Mouse (Mus musculus): Measurements from ENCODE around the gene Dcst2. TPM values are rescaled to one million over a fixed set of nuclear protein-coding genes. Genes with fewer than 3 reads are reported as not detected.

Gene Dcst2
- total and polyA plus RNA-seq, 2 experiments from 2014 or later = 0.07 TPM; not detected in 1

DNA sequence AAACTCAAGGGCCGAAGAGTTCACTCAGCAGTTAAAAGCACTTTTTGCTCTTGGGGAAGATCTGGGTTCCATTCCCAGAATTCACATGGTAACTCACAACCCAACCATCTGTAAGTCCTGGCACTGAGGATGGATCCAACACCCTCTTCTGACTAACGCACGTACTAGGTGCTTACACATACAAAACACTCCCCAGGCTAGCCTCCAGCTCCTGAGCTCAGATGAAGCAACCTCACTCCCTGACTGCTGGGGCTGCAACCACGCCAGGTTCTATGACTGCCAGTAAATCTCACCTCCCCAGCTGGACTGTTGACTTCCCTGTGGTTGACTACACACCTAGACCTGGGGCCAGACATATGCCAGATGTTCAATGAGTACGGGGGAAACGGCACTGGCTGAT, 45.1 kb downstream of the Dcst2 start:
- Histone ChIP-seq H3K4me2 (ENCODE audit: low read depth, low read length) (no peak overlapping the region), H3K27me3 (ENCODE audit: control insufficient read depth, insufficient read depth, low read length) (no peaks in the 10 kb centered on the region), H3K36me3 (replicated peaks; ENCODE audit: control insufficient read depth, insufficient read depth, low read length) (peaks cover 45% of the 10 kb centered on the region), H3K4me1 (ENCODE audit: control insufficient read depth, insufficient read depth) (peaks cover 8% of the 10 kb centered on the region), H3K4me3 (ENCODE audit: low read depth, low read length) (no peak overlapping the region), H3K27ac (ENCODE audit: low read depth) (no peak overlapping the region), H3K9me3 (replicated peaks; ENCODE audit: control insufficient read depth, low read length) (no peaks in the 10 kb centered on the region), H3K9ac (replicated peaks; ENCODE audit: low read depth, low read length) (no peak overlapping the region)
- TF ChIP-seq CTCF (IDR thresholded peaks at IDR 0.05; ENCODE audit: low read depth) (no peak), EP300 (IDR thresholded peaks at IDR 0.05; ENCODE audit: low read depth) (no peak)
- no peak for ATAC-seq (ENCODE audit: insufficient read depth, low read depth)
- WGBS = 82% methylated on average over 6 of the region's 6 CpGs
- no peak for DNase-seq (ENCODE audit: low spot score)

DNA sequence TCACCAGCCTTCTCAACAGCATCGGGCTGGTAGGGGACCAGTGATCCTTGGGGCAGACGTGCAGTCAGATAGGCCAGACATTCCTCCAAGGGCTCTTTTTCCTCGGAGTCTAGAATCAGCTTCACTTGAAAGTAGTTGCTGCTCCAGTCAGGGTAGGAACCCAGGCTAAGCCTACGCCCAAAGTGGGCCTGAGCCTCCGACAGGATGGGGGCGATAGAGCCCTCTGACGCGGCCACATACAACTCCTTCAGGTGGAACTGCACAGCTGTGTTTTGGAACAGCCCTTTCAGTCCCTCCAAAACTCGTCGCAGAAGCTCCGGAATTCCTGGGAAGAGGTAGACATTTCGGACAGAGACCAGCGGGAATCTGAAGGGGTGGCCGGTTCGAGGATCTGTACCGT, 46.7 kb downstream of the Dcst2 start:
- peaks cover 8% of the 10 kb centered on the region for H3K4me1 ChIP-seq (ENCODE audit: control insufficient read depth, insufficient read depth)
- TF ChIP-seq CTCF (IDR thresholded peaks at IDR 0.05; ENCODE audit: low read depth) (no peak), EP300 (IDR thresholded peaks at IDR 0.05; ENCODE audit: low read depth) (no peak)
- DNase-seq (ENCODE audit: low spot score) (no peak), ATAC-seq (ENCODE audit: insufficient read depth, low read depth) (no peak)
- H3K27me3 ChIP-seq (ENCODE audit: control insufficient read depth, insufficient read depth, low read length) = no peaks in the 10 kb centered on the region
- peaks cover 30% of the 10 kb centered on the region for H3K36me3 ChIP-seq (replicated peaks; ENCODE audit: control insufficient read depth, insufficient read depth, low read length)
- H3K9ac ChIP-seq (replicated peaks; ENCODE audit: low read depth, low read length) = no peak overlapping the region
- no peak overlapping the region for H3K4me2 ChIP-seq (ENCODE audit: low read depth, low read length)
- H3K27ac ChIP-seq (ENCODE audit: low read depth) = no peak overlapping the region
- 57% methylated on average over 16 of the region's 16 CpGs for WGBS
- no peaks in the 10 kb centered on the region for H3K9me3 ChIP-seq (replicated peaks; ENCODE audit: control insufficient read depth, low read length)
- no peak overlapping the region for H3K4me3 ChIP-seq (ENCODE audit: low read depth, low read length)

DNA sequence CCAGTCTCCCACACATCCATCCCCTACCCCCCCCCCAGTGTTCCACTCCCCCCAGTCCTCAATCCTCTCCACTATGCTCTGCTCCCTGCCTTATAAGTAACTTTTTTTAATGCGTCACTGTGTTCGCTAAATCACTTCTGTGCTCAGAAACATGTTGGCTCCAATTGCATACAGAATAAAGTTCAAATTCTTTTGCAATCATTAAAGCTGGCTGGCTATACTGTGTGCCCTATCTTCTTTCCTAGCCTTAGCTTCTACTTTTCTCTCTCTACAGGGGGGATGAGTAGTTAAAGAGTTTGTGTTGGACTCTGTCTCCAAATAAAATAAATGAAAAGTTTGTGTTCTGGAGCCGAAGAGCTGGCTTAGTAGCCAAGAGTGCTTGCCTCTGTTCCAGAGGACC, 47.9 kb downstream of the Dcst2 start:
- H3K4me2 ChIP-seq (ENCODE audit: low read depth, low read length) = no peak overlapping the region
- DNase-seq (ENCODE audit: low spot score) = no peak
- H3K36me3 ChIP-seq (replicated peaks; ENCODE audit: control insufficient read depth, insufficient read depth, low read length) = peaks cover 28% of the 10 kb centered on the region

GRCm38 (mm10) chr3:89410864-89411263, 49.1 kb downstream of the Dcst2 start:
- Histone ChIP-seq H3K4me3 (ENCODE audit: low read depth, low read length) (peak overlapping the region; percentile 67), H3K4me2 (ENCODE audit: low read depth, low read length) (peak overlapping the region; percentile 77), H3K4me1 (ENCODE audit: control insufficient read depth, insufficient read depth) (peaks cover 8% of the 10 kb centered on the region), H3K36me3 (replicated peaks; ENCODE audit: control insufficient read depth, insufficient read depth, low read length) (peaks cover 26% of the 10 kb centered on the region), H3K27ac (ENCODE audit: low read depth) (peak overlapping the region; percentile 59), H3K9me3 (replicated peaks; ENCODE audit: control insufficient read depth, low read length) (no peaks in the 10 kb centered on the region), H3K27me3 (ENCODE audit: control insufficient read depth, insufficient read depth, low read length) (no peaks in the 10 kb centered on the region), H3K9ac (replicated peaks; ENCODE audit: low read depth, low read length) (peak overlapping the region; percentile 55)
- DNase-seq (ENCODE audit: low spot score) = no peak
- no peak for TF ChIP-seq EP300 (IDR thresholded peaks at IDR 0.05; ENCODE audit: low read depth)
- no peak for TF ChIP-seq CTCF (IDR thresholded peaks at IDR 0.05; ENCODE audit: low read depth)
- no peak for ATAC-seq (ENCODE audit: insufficient read depth, low read depth)
- WGBS = 69% methylated on average over 10 of the region's 10 CpGs

More for the DNA sequence above, 47.9 kb downstream of the Dcst2 start:
- no peaks in the 10 kb centered on the region for H3K27me3 ChIP-seq (ENCODE audit: control insufficient read depth, insufficient read depth, low read length)
- WGBS = 86% methylated on average over 3 of the region's 3 CpGs
- H3K4me1 ChIP-seq (ENCODE audit: control insufficient read depth, insufficient read depth) = peaks cover 8% of the 10 kb centered on the region
- no peak overlapping the region for H3K27ac ChIP-seq (ENCODE audit: low read depth)
- no peak overlapping the region for H3K9ac ChIP-seq (replicated peaks; ENCODE audit: low read depth, low read length)
- no peak for ATAC-seq (ENCODE audit: insufficient read depth, low read depth)
- no peak overlapping the region for H3K4me3 ChIP-seq (ENCODE audit: low read depth, low read length)
- no peaks in the 10 kb centered on the region for H3K9me3 ChIP-seq (replicated peaks; ENCODE audit: control insufficient read depth, low read length)
- no peak for TF ChIP-seq CTCF (IDR thresholded peaks at IDR 0.05; ENCODE audit: low read depth)
- no peak for TF ChIP-seq EP300 (IDR thresholded peaks at IDR 0.05; ENCODE audit: low read depth)

DNA sequence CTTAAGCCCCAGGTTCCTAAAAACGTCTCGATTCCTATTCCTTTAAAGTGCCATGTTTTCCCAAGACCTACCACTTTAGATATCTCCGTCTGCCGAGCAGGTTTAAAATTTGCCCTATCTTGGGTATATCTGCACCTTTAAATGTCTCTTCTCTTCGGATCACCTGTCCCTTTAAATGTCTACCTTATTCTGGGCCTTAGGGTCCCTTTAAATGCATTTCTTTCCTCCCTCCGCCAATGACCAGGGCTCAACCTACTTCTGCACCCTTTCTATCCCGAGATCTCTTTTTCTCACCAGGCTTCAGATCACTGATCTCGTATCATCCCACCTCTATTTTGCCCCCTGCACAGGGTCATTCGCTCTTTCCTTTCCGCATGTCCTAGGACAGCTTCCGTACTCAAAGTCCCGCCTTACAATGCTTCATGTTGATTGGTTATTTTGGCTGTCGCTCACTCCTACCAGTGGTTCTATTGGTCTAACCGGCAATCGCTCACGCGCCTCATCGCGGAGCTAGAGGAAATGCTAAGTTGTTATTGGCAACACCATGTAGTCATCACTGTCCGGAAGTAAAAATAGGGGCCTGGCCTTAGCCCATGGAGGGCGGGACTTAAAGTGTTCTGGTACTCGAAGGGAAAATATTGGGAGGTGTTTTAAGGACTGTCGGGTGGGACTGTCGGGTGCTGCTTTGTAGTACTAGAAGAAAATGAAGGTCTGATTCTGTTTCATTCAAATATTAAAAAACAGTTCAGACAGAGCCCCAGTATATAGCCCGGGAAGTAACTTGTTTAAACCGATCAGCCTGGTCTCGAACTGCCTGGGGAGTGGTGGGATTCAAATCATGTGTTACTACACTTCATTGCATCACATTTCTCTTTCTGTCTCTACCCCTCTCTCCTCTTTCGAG, 50.0 kb downstream of the Dcst2 start, which contains the start of gene Flad1:
TSS of gene Flad1 (minus strand) at position 381 of the 904 bp plus-strand sequence.
- DNase-seq (ENCODE audit: low spot score) = peak; percentile 97
- Histone ChIP-seq H3K4me3 (ENCODE audit: low read depth, low read length) (peak within 1 kb of the TSS; percentile 67), H3K27ac (ENCODE audit: low read depth) (peak within 1 kb of the TSS; percentile 59), H3K36me3 (replicated peaks; ENCODE audit: control insufficient read depth, insufficient read depth, low read length) (peaks cover 30% of the 10 kb centered on the region), H3K27me3 (ENCODE audit: control insufficient read depth, insufficient read depth, low read length) (no peaks in the 10 kb centered on the region), H3K4me2 (ENCODE audit: low read depth, low read length) (peak within 1 kb of the TSS; percentile 77), H3K4me1 (ENCODE audit: control insufficient read depth, insufficient read depth) (peaks cover 8% of the 10 kb centered on the region), H3K9ac (replicated peaks; ENCODE audit: low read depth, low read length) (peak within 1 kb of the TSS; percentile 55), H3K9me3 (replicated peaks; ENCODE audit: control insufficient read depth, low read length) (no peaks in the 10 kb centered on the region)
- 4% methylated on average over 28 of the region's 28 CpGs for WGBS
- no peak for TF ChIP-seq CTCF (IDR thresholded peaks at IDR 0.05; ENCODE audit: low read depth)
- TF ChIP-seq EP300 (IDR thresholded peaks at IDR 0.05; ENCODE audit: low read depth) = peak; percentile 97
- peak; percentile 99 for ATAC-seq (ENCODE audit: insufficient read depth, low read depth)

Measured in heart, postnatal 0 days (tissue).